Mouse (Mus musculus) megakaryocyte progenitor cell, adult 5-6 weeks (primary cell): Measurements from ENCODE around the gene Cep104. TPM values are rescaled to one million over a fixed set of nuclear protein-coding genes. Genes with fewer than 3 reads are reported as not detected.

Source experiments
- ATAC-seq: replicated peaks from 2 replicates; pipeline ENCODE4 v1.8.0; 2016; ENCODE audit warnings: mild to moderate bottlenecking, moderate TSS enrichment, inconsistent platforms; ENCODE audit not compliant: poor library complexity
- total RNA-seq, 2 experiments: library from RNA; stranded (forward) in 1 of 2; stranded (reverse) in 1 of 2; fragments of 157-497, 149-512 nt in 1 of 2; fragments of 200-1000 nt in 1 of 2; gene quantifications; 2 replicates each; pipeline versions ENCODE4 v1.2.3 to v1.2.4; 2015 to 2017

Cep104 gene
- total RNA-seq, 2 experiments from 2014 or later = 4.7 to 7.4 TPM

- no peak for ATAC-seq
Measured at GRCm38 (mm10) chr4:153992715-153993114, 17.7 kb downstream of the Cep104 start.

GRCm38 (mm10) chr4:153993505-153993904, 18.5 kb downstream of the Cep104 start:
- no peak for ATAC-seq

- ATAC-seq = no peak
Measured at GRCm38 (mm10) chr4:154005488-154005887, 30.5 kb downstream of the Cep104 start.

GRCm38 (mm10) chr4:154006264-154006663, 31.3 kb downstream of the Cep104 start:
- no peak for ATAC-seq

- ATAC-seq = no peak
Measured at GRCm38 (mm10) chr4:154007759-154008158, 32.8 kb downstream of the Cep104 start.

- ATAC-seq = peak; percentile 43
Measured at GRCm38 (mm10) chr4:154010907-154011645, 36.1 kb downstream of the Cep104 start.

- peak; percentile 88 for ATAC-seq
Measured at GRCm38 (mm10) chr4:154011646-154012089, 36.7 kb downstream of the Cep104 start, which contains the start of gene Lrrc47. Lrrc47 (plus strand) TSS chr4:154011731.

- ATAC-seq = peak; percentile 53
Measured at GRCm38 (mm10) chr4:154012132-154012882, 37.3 kb downstream of the Cep104 start.

GRCm38 (mm10) chr4:154015476-154015875, 40.5 kb downstream of the Cep104 start:
- ATAC-seq = no peak

GRCm38 (mm10) chr4:154019571-154019970, 44.6 kb downstream of the Cep104 start:
- peak; percentile 43 for ATAC-seq

GRCm38 (mm10) chr4:154021432-154021831, 46.4 kb downstream of the Cep104 start:
- no peak for ATAC-seq

- ATAC-seq = no peak
Measured at GRCm38 (mm10) chr4:154022407-154022806, 47.4 kb downstream of the Cep104 start.

- no peak for ATAC-seq
Measured at GRCm38 (mm10) chr4:154022844-154023243, 47.9 kb downstream of the Cep104 start.

- ATAC-seq = peak; percentile 59
Measured at GRCm38 (mm10) chr4:154023754-154024601, 49.0 kb downstream of the Cep104 start.

GRCm38 (mm10) chr4:154024729-154025521, 49.9 kb downstream of the Cep104 start:
- peak; percentile 2 for ATAC-seq

GRCm38 (mm10) chr4:154025641-154026440, 50.8 kb downstream of the Cep104 start, which contains the start of gene Smim1:
Smim1 (minus strand) TSS chr4:154026230.
- peak; percentile 52 for ATAC-seq

- no peak for ATAC-seq
Measured at GRCm38 (mm10) chr4:154026441-154026761, 51.4 kb downstream of the Cep104 start.

GRCm38 (mm10) chr4:154028066-154028465, 53.1 kb downstream of the Cep104 start:
- ATAC-seq = no peak

GRCm38 (mm10) chr4:154028646-154029045, 53.7 kb downstream of the Cep104 start:
- ATAC-seq = no peak
